Mouse (Mus musculus) lung, embryonic 16.5 days (tissue): ENCODE measurements around the gene Arhgef17. TPM values are rescaled to one million over a fixed set of nuclear protein-coding genes. Genes with fewer than 3 reads are reported as not detected.

Experiments used
- ATAC-seq: fragments of 200-750 bp; cut with Nextera tagmentation; 2 replicates; pipeline ENCODE4 v1.8.0; 2017; ENCODE audit warnings: low read depth, mild to moderate bottlenecking, moderate library complexity
- H3K27ac ChIP-seq: fragments of 300-500 bp; sonication (generic); 2 replicates; pipeline ENCODE4 v1.5.1; 2014; ENCODE audit warnings: mild to moderate bottlenecking, control low read depth, low read length
- H3K27me3 ChIP-seq: fragments of 300-500 bp; sonication (generic); 2 replicates; pipeline ENCODE4 v1.6.1; 2014; ENCODE audit warnings: low read depth, low read length, mixed read lengths; ENCODE audit not compliant: control insufficient read depth, insufficient read depth
- H3K36me3 ChIP-seq: fragments of 300-500 bp; sonication (generic); 2 replicates; pipeline ENCODE4 v1.6.1; 2014; ENCODE audit warnings: low read length; ENCODE audit not compliant: control insufficient read depth, insufficient read depth
- H3K4me1 ChIP-seq: fragments of 300-500 bp; sonication (generic); replicated peaks from 2 replicates; pipeline ENCODE4 v1.6.1; 2014; ENCODE audit warnings: low read length, mixed read lengths; ENCODE audit not compliant: control insufficient read depth, insufficient read depth
- H3K4me2 ChIP-seq: fragments of 300-500 bp; sonication (generic); 2 replicates; pipeline ENCODE4 v1.6.1; 2014; ENCODE audit warnings: low read depth, low read length, control low read depth
- H3K4me3 ChIP-seq: fragments of 300-500 bp; sonication (generic); 2 replicates; pipeline ENCODE4 v1.5.1; 2014; ENCODE audit warnings: mild to moderate bottlenecking, low read length, control low read depth
- H3K9ac ChIP-seq: fragments of 300-500 bp; sonication (generic); 2 replicates; pipeline ENCODE4 v1.6.1; 2014; ENCODE audit warnings: low read length, control low read depth
- H3K9me3 ChIP-seq: fragments of 300-500 bp; sonication (generic); 2 replicates; pipeline ENCODE4 v1.6.1; 2016; ENCODE audit warnings: low read length; ENCODE audit not compliant: control insufficient read depth
- WGBS: fragments of 180-500 bp; shearing (Covaris S2); extraction: QIAGEN DNeasy Blood & Tissue Kit; methylation state at CpG from one replicate; pipeline ENCODE4 v1.1.7; 2014; 5-methylcytosine and 5-hydroxymethylcytosine counted together
- polyA plus RNA-seq: library from polyadenylated mRNA; unstranded; fragments of >200 nt; fragmentation: Nextera tagmentation; extraction: Ambion mirVana; gene quantifications from 2 replicates; pipeline ENCODE4 v1.2.1, GENCODE M21; 2015

Arhgef17 gene
- polyA plus RNA-seq, 1 experiment from 2014 or later, result 11.8 TPM

DNA sequence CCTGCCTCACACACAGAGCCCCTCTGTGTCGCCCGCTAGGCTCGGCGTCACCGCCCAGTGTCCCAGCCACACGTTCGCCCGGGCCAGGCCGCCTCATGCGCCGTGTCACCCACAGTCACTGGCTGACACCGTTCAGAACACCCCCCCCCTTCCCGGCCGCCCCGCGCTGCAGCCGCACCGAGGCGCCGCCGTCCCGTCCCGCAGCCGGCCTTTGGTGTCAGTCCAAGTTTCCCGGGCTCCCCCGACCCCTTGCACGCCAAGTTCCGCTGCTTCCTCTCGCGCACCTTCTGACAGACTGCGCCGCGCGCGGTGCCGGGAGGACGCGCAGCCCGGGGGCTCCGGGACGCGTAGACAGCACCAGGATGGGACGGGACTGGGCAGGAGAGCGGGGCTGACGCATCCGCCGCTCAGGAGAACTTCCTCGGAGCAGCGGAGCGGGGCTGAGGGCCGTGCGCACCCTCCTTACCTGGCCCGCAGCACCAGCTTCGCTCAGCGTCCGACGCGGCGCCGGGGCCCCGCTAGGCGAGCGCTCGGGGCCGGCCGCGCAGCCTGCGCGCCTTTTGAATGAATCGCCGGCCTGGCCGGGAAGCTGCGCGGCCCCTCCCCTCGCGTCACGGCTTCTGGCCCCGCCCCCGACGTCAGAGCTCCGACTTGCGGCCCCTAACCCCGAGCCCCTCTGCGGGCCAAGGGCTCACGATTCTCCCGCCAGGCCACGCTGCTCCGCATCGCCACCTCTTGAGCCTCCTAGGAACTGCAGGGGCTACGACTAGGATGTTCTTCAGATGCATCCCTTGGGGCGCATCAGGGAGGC lies 68.9 kb downstream of the Arhgef17 start, which contains the start of gene Relt:
TSS of gene Relt (minus strand) at position 619 of the 811 bp plus-strand sequence.
- peak within 1 kb of the TSS; percentile 62 for H3K4me3 ChIP-seq
- H3K4me1 ChIP-seq, result peaks cover 5% of the 10 kb centered on the region; the same call in 1 of the 2 replicates
- no peaks in the 10 kb centered on the region for H3K27me3 ChIP-seq
- peak within 1 kb of the TSS; percentile 23 for H3K27ac ChIP-seq
- H3K4me2 ChIP-seq, result peak within 1 kb of the TSS; percentile 99
- no peaks in the 10 kb centered on the region for H3K36me3 ChIP-seq
- WGBS, result under 1% methylated on average over 83 of the region's 91 CpGs
- peak within 1 kb of the TSS; percentile 70 for H3K9ac ChIP-seq
- H3K9me3 ChIP-seq, result no peaks in the 10 kb centered on the region
- ATAC-seq, result peak; percentile 94

DNA sequence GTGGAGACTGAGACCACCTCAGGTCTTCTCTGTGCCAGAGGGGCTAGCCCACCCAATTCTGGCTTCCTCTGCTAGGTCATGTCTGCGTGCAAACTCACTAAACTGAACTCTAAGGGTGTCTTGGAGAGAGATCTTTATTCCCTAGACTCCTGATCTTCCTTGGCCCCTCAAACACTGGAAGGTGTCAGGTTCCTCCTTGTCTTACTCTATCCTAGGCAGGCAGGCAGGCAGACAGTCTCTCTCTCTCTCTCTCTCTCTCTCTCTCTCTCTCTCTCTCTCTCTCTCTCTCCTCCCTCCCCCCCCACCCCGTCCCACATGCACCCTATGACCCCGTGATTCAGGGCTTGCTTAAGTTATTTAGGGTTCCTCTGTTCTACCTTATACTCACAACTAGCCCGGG lies 69.6 kb downstream of the Arhgef17 start:
- peak overlapping the region; percentile 23; the same call in 1 of the 2 replicates for H3K27ac ChIP-seq
- no peaks in the 10 kb centered on the region for H3K27me3 ChIP-seq
- peaks cover 5% of the 10 kb centered on the region; the same call in 1 of the 2 replicates for H3K4me1 ChIP-seq
- peak overlapping the region; percentile 99 for H3K4me2 ChIP-seq
- no peaks in the 10 kb centered on the region for H3K9me3 ChIP-seq
- H3K9ac ChIP-seq, result peak overlapping the region; percentile 70
- WGBS, result 6% methylated on average over 4 of the region's 4 CpGs
- no peaks in the 10 kb centered on the region for H3K36me3 ChIP-seq
- ATAC-seq, result no peak
- H3K4me3 ChIP-seq, result peak overlapping the region; percentile 62

DNA sequence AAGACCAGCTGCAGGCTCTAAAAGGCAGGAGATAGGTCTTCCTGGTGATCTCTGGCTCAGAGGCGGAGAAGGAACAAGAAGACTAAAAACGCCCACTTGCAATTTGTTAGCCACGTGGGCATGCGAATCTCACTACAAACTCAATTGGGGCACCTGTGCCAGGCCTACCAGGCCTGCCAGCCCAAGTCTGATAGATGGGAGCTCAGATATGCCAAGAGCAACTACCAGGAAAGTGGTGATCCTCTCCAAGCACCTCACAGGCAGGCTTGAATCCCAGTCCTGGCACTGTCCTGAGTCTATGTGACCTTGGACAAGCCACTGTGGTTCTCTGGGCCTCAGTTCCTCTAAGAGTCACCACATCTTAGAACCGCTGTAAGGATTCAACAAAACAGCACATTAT lies 70.7 kb downstream of the Arhgef17 start:
- Histone ChIP-seq H3K27ac (no peak overlapping the region), H3K9me3 (no peaks in the 10 kb centered on the region), H3K27me3 (no peaks in the 10 kb centered on the region), H3K4me2 (no peak overlapping the region), H3K4me1 (peaks cover 5% of the 10 kb centered on the region; the same call in 1 of the 2 replicates), H3K4me3 (no peak overlapping the region), H3K9ac (no peak overlapping the region), H3K36me3 (no peaks in the 10 kb centered on the region)
- WGBS, result 85% methylated on average over 5 of the region's 5 CpGs
- no peak for ATAC-seq

DNA sequence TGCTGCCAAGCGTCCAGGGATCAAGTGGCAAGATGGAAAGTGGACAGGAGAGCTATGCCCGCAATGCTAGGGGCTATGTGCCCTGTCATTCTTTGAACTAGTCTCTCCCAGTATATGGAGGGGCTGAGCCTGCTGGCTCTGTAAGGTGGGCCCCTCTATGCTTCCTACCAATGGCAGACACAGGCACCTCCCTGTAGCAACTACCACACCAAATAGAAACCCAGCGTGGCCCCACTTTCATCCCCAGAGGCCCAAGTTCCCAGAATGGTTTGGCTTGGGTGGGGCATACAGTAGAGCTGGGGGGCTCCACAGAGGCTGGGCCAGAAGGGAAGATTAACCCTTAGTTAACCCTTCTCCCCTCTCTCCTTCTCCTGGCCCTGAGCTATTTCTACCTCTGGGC lies 71.5 kb downstream of the Arhgef17 start:
- Histone ChIP-seq H3K9me3 (no peaks in the 10 kb centered on the region), H3K4me3 (no peak overlapping the region), H3K4me2 (no peak overlapping the region), H3K36me3 (no peaks in the 10 kb centered on the region), H3K27ac (no peak overlapping the region), H3K4me1 (peaks cover 11% of the 10 kb centered on the region), H3K9ac (no peak overlapping the region), H3K27me3 (no peaks in the 10 kb centered on the region)
- 81% methylated on average over 3 of the region's 3 CpGs for WGBS
- no peak for ATAC-seq

DNA sequence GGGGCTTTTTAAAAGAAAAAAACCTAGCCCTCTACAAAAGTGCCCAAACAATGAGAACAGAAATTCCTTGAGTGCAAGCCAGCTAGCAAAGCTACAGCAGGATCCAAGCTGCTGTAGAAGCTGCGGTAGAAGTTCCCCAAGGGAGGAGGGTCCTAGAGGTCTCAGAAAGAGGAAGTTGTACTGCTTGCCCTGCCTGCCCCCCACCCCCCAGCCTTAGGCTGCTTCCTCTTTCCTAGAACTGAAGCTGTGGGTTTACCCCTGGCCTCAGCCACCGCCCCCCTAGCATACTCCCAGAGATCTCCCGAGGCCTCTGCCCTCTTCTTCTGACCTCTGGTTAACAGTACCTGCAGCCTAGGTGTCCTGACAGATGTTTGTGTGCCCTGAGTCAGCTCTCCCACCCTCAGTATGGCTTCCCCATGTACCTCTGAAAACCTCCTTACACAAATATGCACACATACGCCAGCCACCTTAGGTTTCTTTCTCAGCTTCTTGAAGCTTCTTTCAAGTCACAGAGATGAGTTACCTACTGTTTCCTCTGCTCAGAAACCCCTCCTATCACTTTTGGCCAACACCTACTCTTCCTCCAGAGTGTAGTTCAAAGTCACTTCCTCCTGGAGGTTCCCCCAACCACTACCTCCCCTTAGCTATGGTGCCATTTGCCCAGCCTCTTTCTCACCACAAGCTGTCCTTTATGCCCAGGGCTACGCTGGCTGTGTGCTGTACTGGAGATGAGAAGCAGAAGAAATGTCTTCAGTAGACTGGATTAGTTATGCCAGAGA lies 75.9 kb downstream of the Arhgef17 start:
- 49% methylated on average over 5 of the region's 5 CpGs for WGBS
- H3K27me3 ChIP-seq, result no peaks in the 10 kb centered on the region
- peaks cover 23% of the 10 kb centered on the region for H3K4me1 ChIP-seq
- no peaks in the 10 kb centered on the region for H3K9me3 ChIP-seq
- H3K4me3 ChIP-seq, result no peak overlapping the region
- H3K4me2 ChIP-seq, result peak overlapping the region; percentile 20
- peak overlapping the region; percentile 57 for H3K27ac ChIP-seq
- H3K9ac ChIP-seq, result peak overlapping the region; percentile 47
- ATAC-seq, result peak; percentile 61
- no peaks in the 10 kb centered on the region for H3K36me3 ChIP-seq

DNA sequence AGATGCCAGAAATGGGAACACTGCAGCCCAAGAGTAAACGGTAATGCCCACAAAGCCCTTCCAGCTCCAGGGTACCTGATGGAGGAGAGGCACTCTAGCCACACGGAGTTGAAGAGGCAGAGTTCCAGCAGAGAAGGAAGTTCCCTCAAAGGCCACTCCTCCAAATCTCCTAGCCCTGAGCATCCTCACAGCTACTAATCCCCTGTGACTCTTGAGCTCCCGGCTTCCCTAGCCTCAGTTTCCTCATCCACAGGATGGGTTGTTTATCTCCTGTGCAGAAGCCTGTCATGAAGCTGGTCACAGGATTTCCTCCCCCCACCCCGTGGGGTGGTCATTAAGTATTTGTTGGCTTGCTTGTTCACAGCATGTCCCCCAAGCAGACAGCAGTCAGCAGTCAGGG lies 76.6 kb downstream of the Arhgef17 start:
- 30% methylated on average over 4 of the region's 4 CpGs for WGBS
- H3K4me2 ChIP-seq, result peak overlapping the region; percentile 20
- 0 out of 2 replicates have a peak, but pooled peaks have one; percentile 5 for ATAC-seq

DNA sequence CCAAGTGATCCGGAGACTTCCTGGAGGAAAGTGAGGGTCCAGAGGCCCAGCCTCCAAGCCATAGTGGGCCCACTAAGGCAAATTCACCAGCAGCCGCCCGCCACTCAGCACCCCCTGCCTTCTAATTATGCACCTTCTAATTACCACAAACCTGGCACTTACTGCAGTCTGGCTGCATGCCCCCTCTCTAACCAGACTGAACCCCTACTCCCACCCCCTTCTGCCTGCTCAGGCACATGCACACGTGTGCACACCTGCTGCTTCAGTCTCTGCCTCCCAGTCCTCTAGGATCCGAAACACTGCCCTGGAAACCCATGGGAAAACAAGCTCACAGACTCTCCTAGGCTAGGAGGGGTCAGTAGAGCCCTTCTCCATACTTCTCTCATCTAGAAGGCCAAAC lies 77.0 kb downstream of the Arhgef17 start:
- Histone ChIP-seq H3K4me2 (no peak overlapping the region), H3K36me3 (no peaks in the 10 kb centered on the region), H3K27ac (no peak overlapping the region), H3K9me3 (no peaks in the 10 kb centered on the region), H3K4me3 (no peak overlapping the region), H3K9ac (no peak overlapping the region; the same call in 1 of the 2 replicates), H3K4me1 (peaks cover 23% of the 10 kb centered on the region), H3K27me3 (no peaks in the 10 kb centered on the region)
- no peak for ATAC-seq
- 65% methylated on average over 5 of the region's 5 CpGs for WGBS

More for the DNA sequence above, 76.6 kb downstream of the Arhgef17 start:
- Histone ChIP-seq H3K9ac (peak overlapping the region; percentile 47), H3K9me3 (no peaks in the 10 kb centered on the region), H3K36me3 (no peaks in the 10 kb centered on the region), H3K27me3 (no peaks in the 10 kb centered on the region), H3K4me1 (peaks cover 23% of the 10 kb centered on the region), H3K4me3 (no peak overlapping the region), H3K27ac (peak overlapping the region; percentile 57)

DNA sequence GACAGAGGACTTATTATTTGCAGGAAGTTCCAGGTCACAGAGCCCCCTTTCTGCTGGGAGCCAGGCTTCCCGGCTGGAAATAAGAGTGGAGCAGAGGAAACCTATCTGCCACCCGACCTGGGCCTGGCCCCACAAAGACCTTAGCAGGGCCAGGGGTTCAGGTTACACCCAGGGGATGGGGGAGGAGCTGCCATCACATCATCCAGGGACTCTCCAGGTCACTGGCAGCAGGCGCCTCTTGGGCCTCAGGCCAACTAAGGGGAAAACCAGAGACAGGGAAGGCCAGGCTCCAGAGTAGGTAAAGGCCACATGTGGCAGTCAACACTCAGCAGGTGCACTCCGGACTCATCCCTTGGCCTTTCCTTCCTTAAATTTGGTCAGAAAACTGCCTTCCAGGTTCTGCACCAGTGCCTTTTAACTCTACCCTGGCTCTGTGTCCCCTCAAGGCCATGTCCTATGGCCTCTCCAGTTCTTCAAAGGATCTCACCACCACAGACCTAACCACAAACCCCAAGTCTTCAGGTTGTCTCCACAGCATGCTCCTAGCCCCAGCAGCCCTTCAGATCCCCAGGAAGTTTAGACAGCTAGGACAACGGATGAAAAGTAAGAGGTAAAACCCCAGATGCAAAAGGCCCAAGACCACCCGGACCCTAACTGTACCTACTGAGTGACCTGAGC lies 77.6 kb downstream of the Arhgef17 start:
- Histone ChIP-seq H3K9ac (no peak overlapping the region; the same call in 1 of the 2 replicates), H3K27ac (no peak overlapping the region), H3K4me2 (no peak overlapping the region; the same call in 1 of the 2 replicates), H3K9me3 (no peaks in the 10 kb centered on the region), H3K4me3 (no peak overlapping the region), H3K4me1 (peaks cover 23% of the 10 kb centered on the region), H3K27me3 (no peaks in the 10 kb centered on the region), H3K36me3 (no peaks in the 10 kb centered on the region)
- no peak for ATAC-seq
- 43% methylated on average over 6 of the region's 6 CpGs for WGBS
